Mouse (Mus musculus) cerebellum, adult 2 months (tissue): ENCODE results near the gene Phc2.

Source experiments
- CTCF ChIP-seq: fragments of 200-500 bp; IDR thresholded peaks from 2 replicates; pipeline ENCODE4 v1.5.1; 2011; ENCODE audit warnings: low read depth, mild to moderate bottlenecking, control low read depth, low read length, moderate library complexity, borderline replicate concordance; ENCODE audit not compliant: insufficient read depth
- POLR2A ChIP-seq: fragments of 200-500 bp; IDR thresholded peaks from 2 replicates; pipeline ENCODE4 v1.6.1; 2011; ENCODE audit warnings: low read length, control low read depth, borderline replicate concordance; ENCODE audit not compliant: insufficient read depth

DNA sequence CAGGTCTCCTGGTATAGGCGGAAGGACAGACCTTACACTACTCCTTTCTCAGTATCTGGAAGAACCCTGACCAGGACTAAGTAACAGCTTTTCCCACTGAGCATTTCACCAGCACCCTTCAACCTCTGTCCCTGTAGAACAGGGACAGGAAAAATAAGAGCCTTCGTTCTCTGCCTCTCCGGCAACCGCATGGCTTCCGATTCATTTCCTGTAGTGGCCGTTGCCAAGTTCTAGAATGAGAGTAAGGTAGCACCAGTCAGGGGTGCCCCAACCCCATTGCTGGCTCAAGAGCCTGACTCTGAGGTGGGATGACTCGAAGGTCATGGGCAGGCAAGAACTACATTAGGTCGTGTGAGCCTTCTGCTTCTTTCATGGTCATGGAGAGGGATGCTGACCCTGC is 90.7 kb downstream of the Phc2 start:
- TF ChIP-seq POLR2A (no peak), CTCF (no peak)
